Mouse (Mus musculus) kidney, postnatal 0 days (tissue): ENCODE data around the gene Thbs2. TPM values are rescaled to one million over a fixed set of nuclear protein-coding genes. Genes with fewer than 3 reads are reported as not detected.

ENCODE experiments used
- ATAC-seq: fragments of 200-750 bp; cut with Nextera tagmentation; replicated peaks from 2 replicates; pipeline ENCODE4 v1.8.0; 2017; ENCODE audit warnings: low read depth, moderate number of reproducible peaks, moderate TSS enrichment, moderate library complexity; ENCODE audit not compliant: low FRiP score
- DNase-seq: peaks from one replicate; pipeline ENCODE4 v3.0.0-alpha.2; 2016; ENCODE audit warnings: low spot score
- H3K27ac ChIP-seq: fragments of 300-500 bp; sonication (generic); 2 replicates; pipeline ENCODE4 v1.5.1; 2014; ENCODE audit warnings: mild to moderate bottlenecking
- H3K27me3 ChIP-seq: fragments of 300-500 bp; sonication (generic); 2 replicates; pipeline ENCODE4 v1.6.1; 2014; ENCODE audit warnings: low read length, mixed read lengths; ENCODE audit not compliant: insufficient read depth
- H3K36me3 ChIP-seq: fragments of 300-500 bp; sonication (generic); 2 replicates; pipeline ENCODE4 v1.6.1; 2014; ENCODE audit warnings: low read length, mixed read lengths; ENCODE audit not compliant: insufficient read depth
- H3K4me1 ChIP-seq: fragments of 300-500 bp; sonication (generic); replicated peaks from 2 replicates; pipeline ENCODE4 v1.6.1; 2014; ENCODE audit warnings: antibody characterized with exemption, low read length, mixed read lengths; ENCODE audit not compliant: insufficient read depth
- H3K4me2 ChIP-seq: fragments of 300-500 bp; sonication (generic); 2 replicates; pipeline ENCODE4 v1.6.1; 2014; ENCODE audit warnings: mild to moderate bottlenecking, low read length, moderate library complexity, mixed read lengths
- H3K4me3 ChIP-seq: fragments of 300-500 bp; sonication (generic); replicated peaks from 2 replicates; pipeline ENCODE4 v1.5.1; 2014; ENCODE audit warnings: low read depth, low read length
- H3K9ac ChIP-seq: fragments of 300-500 bp; sonication (generic); 2 replicates; pipeline ENCODE4 v1.6.1; 2014; ENCODE audit warnings: low read depth, low read length
- H3K9me3 ChIP-seq: fragments of 300-500 bp; sonication (generic); replicated peaks from 2 replicates; pipeline ENCODE4 v1.6.1; 2016; ENCODE audit warnings: low read length, inconsistent platforms, mixed read lengths
- CTCF ChIP-seq: IDR thresholded peaks from 2 replicates; pipeline ENCODE4 v1.5.1; 2016; ENCODE audit warnings: antibody characterized with exemption, low read depth, mild to moderate bottlenecking, moderate library complexity
- WGBS: fragments of 180-500 bp; shearing (Covaris S2); extraction: QIAGEN DNeasy Blood & Tissue Kit; methylation state at CpG from one replicate; pipeline ENCODE4 v1.1.7; 2014; 5-methylcytosine and 5-hydroxymethylcytosine counted together
- polyA plus RNA-seq: library from polyadenylated mRNA; unstranded; fragments of >200 nt; fragmentation: Nextera tagmentation; extraction: Ambion mirVana; gene quantifications from 2 replicates; pipeline ENCODE4 v1.2.1, GENCODE M21; 2015

Thbs2 gene
- polyA plus RNA-seq, 1 experiment from 2014 or later, result 24.6 TPM

- DNase-seq (no peak), ATAC-seq (no peak)
- no peaks in the 10 kb centered on the region for H3K36me3 ChIP-seq
- WGBS, result 44% methylated on average over 2 of the region's 2 CpGs
- no peak overlapping the region for H3K4me2 ChIP-seq
- H3K27ac ChIP-seq, result no peak overlapping the region
- no peak overlapping the region for H3K9ac ChIP-seq
- H3K27me3 ChIP-seq, result no peaks in the 10 kb centered on the region
- H3K9me3 ChIP-seq, result no peaks in the 10 kb centered on the region
- no peaks in the 10 kb centered on the region for H3K4me1 ChIP-seq
- no peak for TF ChIP-seq CTCF
- H3K4me3 ChIP-seq, result no peak overlapping the region
Measured at GRCm38 (mm10) chr17:14724786-14725185, 30.8 kb upstream of the Thbs2 start.

GRCm38 (mm10) chr17:14721325-14721724, 27.3 kb upstream of the Thbs2 start:
- ATAC-seq (no peak), DNase-seq (no peak)
- TF ChIP-seq CTCF, result no peak
- Histone ChIP-seq H3K4me2 (no peak overlapping the region), H3K9me3 (no peaks in the 10 kb centered on the region), H3K27ac (no peak overlapping the region), H3K9ac (no peak overlapping the region), H3K36me3 (no peaks in the 10 kb centered on the region), H3K4me1 (no peaks in the 10 kb centered on the region), H3K27me3 (no peaks in the 10 kb centered on the region), H3K4me3 (no peak overlapping the region)
- WGBS, result 66% methylated on average over 4 of the region's 4 CpGs

GRCm38 (mm10) chr17:14720912-14721311, 26.9 kb upstream of the Thbs2 start:
- ATAC-seq (no peak), DNase-seq (no peak)
- Histone ChIP-seq H3K4me1 (no peaks in the 10 kb centered on the region), H3K9me3 (no peaks in the 10 kb centered on the region), H3K4me2 (no peak overlapping the region), H3K36me3 (no peaks in the 10 kb centered on the region), H3K4me3 (no peak overlapping the region), H3K27ac (no peak overlapping the region), H3K27me3 (no peaks in the 10 kb centered on the region), H3K9ac (no peak overlapping the region)
- no peak for TF ChIP-seq CTCF
- WGBS, result 72% methylated on average over 4 of the region's 4 CpGs

DNA sequence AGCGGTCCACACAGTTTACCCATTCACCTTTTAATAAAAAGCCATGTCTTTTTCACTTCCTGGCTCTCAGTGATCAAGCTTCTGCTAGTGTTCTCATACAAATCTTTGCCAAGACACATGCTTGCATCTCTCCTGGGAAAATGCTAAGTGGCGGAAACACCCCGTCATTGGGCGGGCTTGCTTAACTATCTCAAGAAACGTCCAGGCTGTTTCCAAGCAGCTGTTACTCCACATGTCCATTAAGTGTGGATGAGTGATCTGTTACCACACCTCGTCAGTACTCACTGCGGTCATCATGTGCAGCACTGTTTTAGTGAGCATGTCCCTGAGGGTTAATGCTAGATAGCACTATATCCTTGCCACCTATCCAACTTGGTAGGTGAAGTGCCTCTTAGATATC, 26.2 kb upstream of the Thbs2 start:
- no peak for TF ChIP-seq CTCF
- H3K27ac ChIP-seq, result no peak overlapping the region
- ATAC-seq (no peak), DNase-seq (peak; percentile 36)
- no peak overlapping the region for H3K4me2 ChIP-seq
- H3K4me3 ChIP-seq, result no peak overlapping the region
- no peaks in the 10 kb centered on the region for H3K4me1 ChIP-seq
- no peaks in the 10 kb centered on the region for H3K9me3 ChIP-seq
- H3K9ac ChIP-seq, result no peak overlapping the region
- no peaks in the 10 kb centered on the region for H3K36me3 ChIP-seq
- H3K27me3 ChIP-seq, result no peaks in the 10 kb centered on the region
- WGBS, result 79% methylated on average over 7 of the region's 7 CpGs

GRCm38 (mm10) chr17:14718801-14719200, 24.8 kb upstream of the Thbs2 start:
- ATAC-seq (no peak; the same call in 1 of the 2 replicates), DNase-seq (peak; percentile 34)
- no peak overlapping the region for H3K27ac ChIP-seq
- no peaks in the 10 kb centered on the region for H3K27me3 ChIP-seq
- no peaks in the 10 kb centered on the region for H3K4me1 ChIP-seq
- no peak overlapping the region for H3K9ac ChIP-seq
- no peak overlapping the region for H3K4me2 ChIP-seq
- no peak for TF ChIP-seq CTCF
- H3K36me3 ChIP-seq, result no peaks in the 10 kb centered on the region
- no peak overlapping the region for H3K4me3 ChIP-seq
- H3K9me3 ChIP-seq, result no peaks in the 10 kb centered on the region
- 65% methylated on average over 4 of the region's 4 CpGs for WGBS

GRCm38 (mm10) chr17:14714782-14715181, 20.7 kb upstream of the Thbs2 start:
- Histone ChIP-seq H3K27ac (no peak overlapping the region), H3K27me3 (no peaks in the 10 kb centered on the region), H3K36me3 (no peaks in the 10 kb centered on the region), H3K4me1 (no peaks in the 10 kb centered on the region), H3K4me2 (no peak overlapping the region), H3K9me3 (no peaks in the 10 kb centered on the region), H3K4me3 (no peak overlapping the region), H3K9ac (no peak overlapping the region)
- ATAC-seq (no peak), DNase-seq (no peak)
- TF ChIP-seq CTCF, result no peak
- WGBS, result 82% methylated on average over 8 of the region's 8 CpGs

DNA sequence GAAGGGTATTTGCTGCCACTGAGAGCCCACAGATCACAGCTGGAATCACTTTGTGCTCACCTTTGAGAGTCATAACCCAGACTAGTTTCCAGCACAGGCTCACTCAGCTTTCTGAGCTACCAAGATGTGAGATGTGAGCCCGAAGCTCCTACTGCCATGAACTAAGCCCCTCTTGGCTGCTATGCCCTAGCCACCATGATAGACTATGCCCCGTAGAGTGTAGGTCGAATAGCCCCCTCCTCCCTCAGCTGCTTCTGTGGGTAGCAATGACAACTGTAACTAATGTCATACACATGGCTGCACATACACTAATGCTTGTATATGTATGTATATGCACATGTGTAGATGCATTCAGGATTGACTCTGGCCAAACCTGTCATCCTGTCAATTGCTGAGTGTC, 20.3 kb upstream of the Thbs2 start:
- no peak for DNase-seq
- no peak overlapping the region for H3K4me3 ChIP-seq
- H3K9me3 ChIP-seq, result no peaks in the 10 kb centered on the region
- no peaks in the 10 kb centered on the region for H3K4me1 ChIP-seq
- TF ChIP-seq CTCF, result no peak
- ATAC-seq, result no peak
- H3K36me3 ChIP-seq, result no peaks in the 10 kb centered on the region
- 82% methylated on average over 3 of the region's 3 CpGs for WGBS
- H3K27ac ChIP-seq, result no peak overlapping the region
- H3K9ac ChIP-seq, result no peak overlapping the region
- no peaks in the 10 kb centered on the region for H3K27me3 ChIP-seq
- no peak overlapping the region for H3K4me2 ChIP-seq
